Mouse (Mus musculus): Measurements from ENCODE around the gene Nacad.

DNA sequence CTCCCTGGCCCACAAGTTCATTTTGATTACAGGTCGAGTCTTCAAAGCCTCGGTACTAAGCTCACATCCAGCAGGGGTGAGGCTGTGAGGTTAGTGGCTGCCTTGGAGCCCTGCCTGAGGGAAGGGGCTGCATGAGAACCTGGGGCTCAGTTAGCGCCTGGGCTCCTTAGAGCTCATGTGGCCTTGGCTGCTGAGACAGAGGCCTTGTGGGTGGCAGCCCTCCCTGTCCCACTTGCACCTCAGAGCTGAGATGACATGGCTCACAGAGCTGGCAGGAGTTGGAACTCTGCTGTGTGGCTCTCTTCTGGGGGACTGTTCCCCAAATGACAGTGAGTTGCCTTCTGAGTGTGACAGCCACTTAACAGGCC, 36.5 kb downstream of the Nacad start:
- no peak for TF ChIP-seq CTCF (IDR thresholded peaks at IDR 0.05; ENCODE audit: extremely low read depth, insufficient read depth, low read length)
- TF ChIP-seq POLR2A (IDR thresholded peaks at IDR 0.05; ENCODE audit: extremely low read depth, insufficient read depth, low read length) = no peak
